Mouse (Mus musculus) heart, embryonic 16.5 days (tissue): ENCODE measurements around the gene Elovl5. TPM values are rescaled to one million over a fixed set of nuclear protein-coding genes. Genes with fewer than 3 reads are reported as not detected.
A peak's percentile ranks its signal among the peaks of the same experiment; 100 is the strongest.

Experiments used
- ATAC-seq: fragments of 200-750 bp; cut with Nextera tagmentation; replicated peaks from 2 replicates; pipeline ENCODE4 v1.8.0; 2017; ENCODE audit warnings: moderate number of reproducible peaks; ENCODE audit not compliant: insufficient read depth, low FRiP score; ENCODE audit errors: extremely low read depth
- H3K27ac ChIP-seq: fragments of 300-500 bp; sonication (generic); 2 replicates; pipeline ENCODE4 v1.5.1; 2014; ENCODE audit warnings: mild to moderate bottlenecking, low read length, control low read depth, moderate library complexity
- H3K27me3 ChIP-seq: fragments of 300-500 bp; sonication (generic); 2 replicates; pipeline ENCODE4 v1.6.1; 2014; ENCODE audit warnings: low read length, mixed read lengths; ENCODE audit not compliant: control insufficient read depth, insufficient read depth
- H3K36me3 ChIP-seq: fragments of 300-500 bp; sonication (generic); 2 replicates; pipeline ENCODE4 v1.6.1; 2014; ENCODE audit not compliant: control insufficient read depth, insufficient read depth
- H3K4me1 ChIP-seq: fragments of 300-500 bp; sonication (generic); 2 replicates; pipeline ENCODE4 v1.6.1; 2014; ENCODE audit warnings: low read length, mixed read lengths; ENCODE audit not compliant: control insufficient read depth, insufficient read depth
- H3K4me2 ChIP-seq: fragments of 300-500 bp; sonication (generic); 2 replicates; pipeline ENCODE4 v1.6.1; 2014; ENCODE audit warnings: low read depth, mild to moderate bottlenecking, control low read depth, low read length
- H3K4me3 ChIP-seq: fragments of 300-500 bp; sonication (generic); 2 replicates; pipeline ENCODE4 v1.5.1; 2014; ENCODE audit warnings: mild to moderate bottlenecking, control low read depth, low read length
- H3K9ac ChIP-seq: fragments of 300-500 bp; sonication (generic); 2 replicates; pipeline ENCODE4 v1.6.1; 2014; ENCODE audit warnings: low read length, control low read depth
- H3K9me3 ChIP-seq: fragments of 300-500 bp; sonication (generic); replicated peaks from 2 replicates; pipeline ENCODE4 v1.6.1; 2016; ENCODE audit warnings: low read length; ENCODE audit not compliant: control insufficient read depth
- WGBS: fragments of 180-500 bp; shearing (Covaris S2); extraction: QIAGEN DNeasy Blood & Tissue Kit; methylation state at CpG from one replicate; pipeline ENCODE4 v1.1.7; 2014; 5-methylcytosine and 5-hydroxymethylcytosine counted together
- polyA plus RNA-seq: library from polyadenylated mRNA; unstranded; fragments of >200 nt; fragmentation: Nextera tagmentation; extraction: Ambion mirVana; gene quantifications from 2 replicates; pipeline ENCODE4 v1.2.1, GENCODE M21; 2015

The Elovl5 gene
- polyA plus RNA-seq, 1 experiment from 2014 or later, result 67.3 TPM

DNA sequence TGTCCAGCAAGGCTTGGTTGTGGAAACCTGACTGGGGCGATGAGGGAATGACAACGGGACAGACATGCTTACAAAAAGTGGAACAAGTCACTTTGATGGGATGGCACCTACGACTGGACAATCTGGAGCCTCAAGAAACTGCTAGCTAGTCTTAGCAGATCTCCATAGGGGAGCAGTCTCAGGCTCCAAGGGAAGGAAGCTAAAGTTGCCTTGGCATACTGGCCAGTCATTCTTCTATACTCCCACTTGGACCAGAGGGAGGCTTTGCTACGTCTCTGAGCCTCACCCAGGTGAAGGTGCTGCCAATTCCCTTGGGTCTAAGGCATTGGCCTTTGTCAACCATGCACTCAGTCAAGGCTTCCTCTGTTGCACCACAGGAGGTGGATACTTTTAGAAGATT is 2.5 kb upstream of the Elovl5 start:
- Histone ChIP-seq H3K9ac (no peak overlapping the region), H3K36me3 (no peaks in the 10 kb centered on the region), H3K27ac (no peak overlapping the region), H3K4me3 (no peak overlapping the region), H3K4me2 (no peak overlapping the region), H3K27me3 (no peaks in the 10 kb centered on the region), H3K9me3 (no peaks in the 10 kb centered on the region), H3K4me1 (peaks cover 31% of the 10 kb centered on the region)
- ATAC-seq, result no peak
- WGBS, result 76% methylated on average over 4 of the region's 4 CpGs

DNA sequence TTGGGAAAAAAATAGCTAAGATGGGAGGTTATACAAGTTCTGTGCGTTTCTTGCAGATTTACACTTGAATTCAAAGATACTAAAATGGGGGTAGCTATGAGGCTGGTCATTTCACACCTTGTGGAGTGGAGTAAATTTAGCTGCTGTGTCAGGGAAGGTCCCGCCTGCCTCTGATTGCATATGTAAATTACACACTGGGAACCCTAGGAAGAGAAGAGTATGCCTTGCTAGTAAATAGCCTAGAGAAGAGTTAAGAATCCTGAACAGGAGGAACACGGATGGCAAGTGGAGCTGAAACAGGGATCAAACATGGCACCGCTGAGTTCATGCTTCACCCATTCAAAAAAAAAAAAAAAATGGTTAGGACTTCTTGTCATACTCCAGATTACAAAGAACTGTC is 1.4 kb upstream of the Elovl5 start:
- Histone ChIP-seq H3K9ac (no peak overlapping the region), H3K36me3 (no peaks in the 10 kb centered on the region), H3K9me3 (no peaks in the 10 kb centered on the region), H3K27ac (no peak overlapping the region), H3K4me2 (no peak overlapping the region), H3K4me1 (peaks cover 36% of the 10 kb centered on the region), H3K4me3 (no peak overlapping the region), H3K27me3 (no peaks in the 10 kb centered on the region)
- WGBS, result 47% methylated on average over 4 of the region's 4 CpGs
- no peak for ATAC-seq

DNA sequence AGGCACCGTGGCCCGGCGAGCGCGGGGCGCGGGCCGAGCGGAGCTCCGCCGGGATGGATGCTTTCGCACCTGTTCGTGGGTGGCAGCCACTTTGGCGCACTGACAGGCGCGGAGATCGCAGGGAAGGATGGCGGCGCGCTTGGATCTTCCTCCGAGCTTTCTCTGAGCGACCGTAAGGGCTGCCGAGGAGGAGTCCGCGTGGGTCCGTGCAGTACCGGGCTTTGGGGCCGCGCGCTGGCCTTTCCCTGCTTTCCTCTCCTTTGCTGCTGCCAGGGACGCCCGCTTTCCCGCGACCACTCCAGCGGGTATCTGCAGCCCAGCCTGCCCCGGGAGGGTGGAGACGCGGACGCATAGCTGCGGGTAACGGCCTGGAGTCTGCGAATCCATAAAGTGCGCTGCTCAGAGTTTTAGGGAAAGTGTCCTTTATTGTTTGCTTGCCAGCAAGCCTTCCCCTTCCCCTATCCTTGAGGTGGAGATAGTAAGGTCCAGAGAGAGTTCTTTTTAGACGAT is 513 bp downstream of the Elovl5 start:
- peak overlapping the region; percentile 85 for H3K4me3 ChIP-seq
- H3K36me3 ChIP-seq, result no peaks in the 10 kb centered on the region
- no peaks in the 10 kb centered on the region for H3K9me3 ChIP-seq
- H3K27me3 ChIP-seq, result no peaks in the 10 kb centered on the region
- H3K4me1 ChIP-seq, result peaks cover 33% of the 10 kb centered on the region
- H3K27ac ChIP-seq, result peak overlapping the region; percentile 89
- H3K9ac ChIP-seq, result peak overlapping the region; percentile 85
- peak overlapping the region; percentile 75 for H3K4me2 ChIP-seq
- peak; percentile 33; the same call in 1 of the 2 replicates for ATAC-seq
- under 1% methylated on average over 45 of the region's 45 CpGs for WGBS

DNA sequence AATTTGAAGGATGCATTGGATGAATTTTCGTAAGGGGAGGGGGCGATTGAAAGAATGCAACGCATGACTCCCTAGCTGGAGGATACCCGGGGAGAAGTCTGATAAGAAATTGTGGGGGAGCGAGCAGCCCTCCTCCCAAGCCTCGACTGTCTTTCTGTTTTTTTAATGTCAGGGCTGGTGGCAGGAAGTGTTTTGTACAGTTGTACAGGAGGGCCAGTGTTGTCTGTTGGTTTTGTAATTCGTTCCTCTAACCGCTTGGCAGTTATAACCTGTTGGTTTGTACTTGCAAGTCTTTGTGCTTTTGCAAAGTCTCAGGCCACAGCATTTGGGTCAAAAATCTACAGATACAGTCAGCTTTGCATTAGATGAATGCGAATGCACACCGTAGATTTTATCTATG is 1.0 kb downstream of the Elovl5 start:
- no peak for ATAC-seq
- H3K36me3 ChIP-seq, result no peaks in the 10 kb centered on the region
- no peaks in the 10 kb centered on the region for H3K9me3 ChIP-seq
- peak overlapping the region; percentile 75 for H3K4me2 ChIP-seq
- peaks cover 36% of the 10 kb centered on the region for H3K4me1 ChIP-seq
- 8% methylated on average over 10 of the region's 10 CpGs for WGBS
- peak overlapping the region; percentile 85 for H3K4me3 ChIP-seq
- no peaks in the 10 kb centered on the region for H3K27me3 ChIP-seq
- peak overlapping the region; percentile 85 for H3K9ac ChIP-seq
- peak overlapping the region; percentile 89 for H3K27ac ChIP-seq

DNA sequence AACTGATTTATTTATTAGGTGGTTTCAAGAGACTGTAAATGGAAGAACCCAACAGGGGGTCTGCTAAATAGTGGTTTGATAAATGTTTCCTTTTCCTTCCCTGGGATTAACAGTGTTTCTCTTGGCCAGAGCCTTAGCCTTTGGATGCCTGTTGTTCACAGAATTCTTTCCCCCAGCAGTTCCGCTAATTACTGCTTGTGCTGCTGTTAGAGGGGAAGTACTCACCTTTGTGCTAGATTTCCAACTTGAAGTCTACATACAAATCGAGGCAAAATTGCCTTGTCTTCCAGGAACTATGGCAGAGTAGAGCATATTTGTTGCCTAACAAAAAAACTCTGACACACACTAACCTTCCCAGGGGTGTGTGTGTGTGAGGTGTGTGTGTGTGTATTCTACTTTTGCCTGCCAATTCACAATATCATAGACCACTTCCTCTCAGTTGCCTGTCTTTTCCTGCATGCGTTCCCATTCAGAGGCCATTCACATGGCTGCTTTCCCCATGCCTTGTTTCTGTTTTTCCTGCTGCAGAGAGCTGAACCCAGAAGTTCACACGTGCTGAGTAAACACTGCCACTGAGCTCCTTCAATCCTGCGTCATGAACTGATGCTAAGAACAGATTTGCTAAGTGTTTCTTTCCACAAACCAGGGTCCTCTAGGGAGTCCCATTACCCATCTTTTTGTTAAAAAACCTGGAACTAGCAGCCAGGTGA is 2.0 kb downstream of the Elovl5 start:
- Histone ChIP-seq H3K9ac (0 out of 2 replicates have a peak overlapping the region, but pooled peaks have one; percentile 85), H3K4me2 (peak overlapping the region; percentile 75), H3K36me3 (no peaks in the 10 kb centered on the region), H3K27ac (peak overlapping the region; percentile 26; the same call in 1 of the 2 replicates), H3K27me3 (no peaks in the 10 kb centered on the region), H3K9me3 (no peaks in the 10 kb centered on the region), H3K4me1 (peaks cover 41% of the 10 kb centered on the region), H3K4me3 (peak overlapping the region; percentile 85)
- 61% methylated on average over 5 of the region's 5 CpGs for WGBS
- ATAC-seq, result no peak

DNA sequence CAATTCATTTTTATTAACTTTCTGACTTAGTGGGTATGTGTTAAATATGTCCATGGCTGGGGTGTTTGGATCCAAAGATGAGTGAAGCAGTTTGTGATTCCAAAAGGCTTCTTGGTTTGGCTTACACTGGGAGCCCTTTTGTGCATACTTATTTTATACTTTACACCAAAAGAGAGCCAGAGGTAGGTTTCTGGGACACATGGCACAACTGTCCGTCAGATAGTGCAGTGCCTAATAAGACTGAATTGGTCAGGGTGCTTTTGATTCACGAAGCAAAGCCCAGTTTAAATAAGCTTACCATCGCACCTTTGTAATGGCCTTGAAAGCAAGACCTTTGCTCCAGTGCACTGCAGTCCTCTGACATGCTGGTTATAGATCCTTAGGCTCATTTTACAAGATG is 3.3 kb downstream of the Elovl5 start:
- 91% methylated on average over 3 of the region's 3 CpGs for WGBS
- H3K4me1 ChIP-seq, result peaks cover 44% of the 10 kb centered on the region
- H3K9ac ChIP-seq, result no peak overlapping the region
- no peak overlapping the region for H3K4me2 ChIP-seq
- no peak overlapping the region for H3K4me3 ChIP-seq
- no peaks in the 10 kb centered on the region for H3K36me3 ChIP-seq
- H3K27ac ChIP-seq, result no peak overlapping the region
- no peak for ATAC-seq
- no peaks in the 10 kb centered on the region for H3K9me3 ChIP-seq
- no peaks in the 10 kb centered on the region for H3K27me3 ChIP-seq

DNA sequence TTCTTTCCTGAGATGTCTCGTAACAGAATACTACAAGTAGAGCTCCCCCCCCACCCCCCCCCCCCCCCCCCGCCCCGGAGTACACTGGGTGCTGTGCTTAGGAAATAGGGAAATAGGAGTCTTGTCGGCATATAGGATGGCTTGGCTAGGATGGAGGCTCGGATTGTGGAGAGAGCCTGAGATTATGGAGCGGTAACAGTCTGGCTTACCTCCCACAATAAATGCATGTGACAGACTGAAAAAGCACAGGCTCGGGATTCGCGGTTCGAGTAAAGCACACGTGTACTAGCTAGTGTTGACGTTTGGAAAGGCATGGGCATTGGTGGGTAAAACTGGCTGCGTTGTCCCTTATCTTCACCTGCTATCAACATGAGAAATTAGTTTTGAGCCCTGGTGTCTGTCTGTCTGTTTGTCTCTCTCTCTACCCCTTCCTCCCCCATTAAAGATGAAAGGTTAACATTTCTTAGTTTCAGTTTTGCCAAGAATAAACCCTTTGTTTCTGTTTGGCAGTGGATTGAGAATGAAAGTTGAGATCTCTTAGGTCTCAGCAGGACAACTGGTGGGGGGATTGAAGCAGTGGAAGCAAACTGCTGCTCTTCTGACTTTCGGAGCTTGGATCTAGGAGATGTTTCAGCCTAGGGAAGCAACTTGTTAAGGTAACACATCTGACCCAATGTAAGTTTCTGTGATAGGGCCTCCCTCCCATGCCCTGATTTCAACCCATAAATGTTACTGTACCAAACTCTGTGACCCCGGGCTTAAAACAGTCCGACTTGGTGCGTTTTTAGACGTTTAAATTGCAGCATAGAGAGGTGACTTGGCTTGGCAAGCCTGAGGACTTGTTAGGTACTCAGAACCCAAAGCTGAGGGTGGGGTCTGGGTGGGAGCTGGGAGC is 4.4 kb downstream of the Elovl5 start:
- Histone ChIP-seq H3K4me3 (peak overlapping the region; percentile 11; the same call in 1 of the 2 replicates), H3K27ac (no peak overlapping the region), H3K4me2 (peak overlapping the region; percentile 46; the same call in 1 of the 2 replicates), H3K27me3 (no peaks in the 10 kb centered on the region), H3K4me1 (peaks cover 50% of the 10 kb centered on the region), H3K36me3 (no peaks in the 10 kb centered on the region), H3K9ac (0 out of 2 replicates have a peak overlapping the region, but pooled peaks have one; percentile 3), H3K9me3 (no peaks in the 10 kb centered on the region)
- no peak for ATAC-seq
- WGBS, result 48% methylated on average over 16 of the region's 18 CpGs

DNA sequence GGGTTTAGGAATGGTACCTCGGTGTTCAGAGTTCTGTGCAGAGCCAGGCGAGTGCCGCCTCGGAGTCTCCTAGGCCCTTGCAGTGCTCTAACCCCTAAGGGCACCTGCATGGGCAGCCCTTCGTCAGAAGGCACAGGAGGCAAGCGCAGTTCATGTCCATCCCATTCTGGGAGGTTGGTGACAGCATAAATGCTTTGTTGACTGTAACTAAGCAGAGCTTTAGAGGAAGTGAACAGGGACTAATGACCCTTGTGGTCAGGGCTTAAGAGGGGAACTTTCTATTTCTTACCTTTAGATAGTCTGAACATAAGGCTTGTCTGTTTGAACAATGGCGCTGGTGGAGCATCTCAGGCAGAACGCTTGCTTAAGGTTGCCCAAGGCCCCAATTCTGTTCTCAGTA is 6.6 kb downstream of the Elovl5 start:
- no peaks in the 10 kb centered on the region for H3K27me3 ChIP-seq
- no peaks in the 10 kb centered on the region for H3K36me3 ChIP-seq
- H3K4me2 ChIP-seq, result no peak overlapping the region
- H3K9ac ChIP-seq, result no peak overlapping the region
- no peak overlapping the region for H3K27ac ChIP-seq
- 85% methylated on average over 8 of the region's 8 CpGs for WGBS
- H3K4me1 ChIP-seq, result peaks cover 60% of the 10 kb centered on the region
- no peak overlapping the region for H3K4me3 ChIP-seq
- ATAC-seq, result no peak
- H3K9me3 ChIP-seq, result no peaks in the 10 kb centered on the region

DNA sequence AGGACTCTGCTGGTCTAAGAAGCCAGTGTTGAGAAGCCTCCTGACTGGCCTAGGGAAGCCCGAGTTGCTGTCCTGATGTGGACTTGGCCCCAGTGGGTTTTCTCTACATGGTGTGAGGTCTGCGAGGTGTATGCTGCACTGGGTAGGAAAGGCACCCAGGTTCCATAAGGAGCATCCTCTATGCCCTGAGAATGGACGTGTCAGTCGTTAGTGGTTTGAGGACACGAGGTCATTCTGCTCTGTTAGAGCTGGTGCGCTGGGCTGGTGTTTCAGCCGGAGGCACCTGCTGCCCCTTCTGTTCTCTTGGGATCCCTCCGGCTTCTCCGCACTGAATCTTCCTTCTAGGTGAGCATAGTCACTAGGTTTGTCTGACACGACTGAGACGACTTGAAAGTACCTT is 7.0 kb downstream of the Elovl5 start:
- H3K9ac ChIP-seq, result no peak overlapping the region
- H3K4me1 ChIP-seq, result peaks cover 56% of the 10 kb centered on the region
- WGBS, result 65% methylated on average over 11 of the region's 11 CpGs
- no peak overlapping the region for H3K27ac ChIP-seq
- no peaks in the 10 kb centered on the region for H3K27me3 ChIP-seq
- H3K9me3 ChIP-seq, result no peaks in the 10 kb centered on the region
- no peaks in the 10 kb centered on the region for H3K36me3 ChIP-seq
- H3K4me3 ChIP-seq, result no peak overlapping the region
- no peak overlapping the region for H3K4me2 ChIP-seq
- no peak for ATAC-seq
